Mouse (Mus musculus): ENCODE results near the gene Dennd1b. TPM values are rescaled to one million over a fixed set of nuclear protein-coding genes. Genes with fewer than 3 reads are reported as not detected.

Gene Dennd1b
- total and polyA plus RNA-seq, 2 experiments, result 3.2 to 16.5 TPM

- no peak for TF ChIP-seq POLR2A (IDR thresholded peaks at IDR 0.05; ENCODE audit: extremely low read depth, insufficient read depth, low read length)
- TF ChIP-seq CTCF (IDR thresholded peaks at IDR 0.05; ENCODE audit: low read depth, low read length), result no peak
- DNase-seq (ENCODE audit: extremely low read depth, low read depth, low spot score), result no peak
- WGBS, result 80% methylated on average over 2 of the region's 2 CpGs
- Histone ChIP-seq H3K9ac (ENCODE audit: low read depth, low read length) (no peak overlapping the region), H3K4me3 (ENCODE audit: insufficient read depth, low read depth, low read length) (no peak overlapping the region), H3K79me2 (ENCODE audit: control insufficient read depth, insufficient read depth, low read length) (no peaks in the 10 kb centered on the region), H3K4me1 (ENCODE audit: control insufficient read depth, insufficient read depth, low read length) (no peaks in the 10 kb centered on the region), H3K36me3 (ENCODE audit: control insufficient read depth, insufficient read depth, low read length) (no peaks in the 10 kb centered on the region), H3K27ac (replicated peaks; ENCODE audit: insufficient read depth, low read depth, low read length) (no peak overlapping the region), H3K27me3 (ENCODE audit: control insufficient read depth, insufficient read depth, low read length) (no peaks in the 10 kb centered on the region)
These were observed 112.4 kb downstream of the Dennd1b start for GRCm38 (mm10) chr1:139075671-139076070.

GRCm38 (mm10) chr1:139077989-139078388, 114.8 kb downstream of the Dennd1b start:
- Histone ChIP-seq H3K4me3 (ENCODE audit: insufficient read depth, low read depth, low read length) (no peak overlapping the region), H3K36me3 (ENCODE audit: control insufficient read depth, insufficient read depth, low read length) (peaks cover 2% of the 10 kb centered on the region; the same call in 1 of the 2 replicates), H3K4me1 (ENCODE audit: control insufficient read depth, insufficient read depth, low read length) (no peaks in the 10 kb centered on the region), H3K9ac (ENCODE audit: low read depth, low read length) (no peak overlapping the region), H3K79me2 (ENCODE audit: control insufficient read depth, insufficient read depth, low read length) (no peaks in the 10 kb centered on the region), H3K27ac (replicated peaks; ENCODE audit: insufficient read depth, low read depth, low read length) (no peak overlapping the region), H3K27me3 (ENCODE audit: control insufficient read depth, insufficient read depth, low read length) (no peaks in the 10 kb centered on the region)
- TF ChIP-seq CTCF (IDR thresholded peaks at IDR 0.05; ENCODE audit: low read depth, low read length) (no peak), POLR2A (IDR thresholded peaks at IDR 0.05; ENCODE audit: extremely low read depth, insufficient read depth, low read length) (no peak)
- WGBS, result 84% methylated on average over 1 of the region's 1 CpGs
- no peak for DNase-seq (ENCODE audit: extremely low read depth, low read depth, low spot score)

DNA sequence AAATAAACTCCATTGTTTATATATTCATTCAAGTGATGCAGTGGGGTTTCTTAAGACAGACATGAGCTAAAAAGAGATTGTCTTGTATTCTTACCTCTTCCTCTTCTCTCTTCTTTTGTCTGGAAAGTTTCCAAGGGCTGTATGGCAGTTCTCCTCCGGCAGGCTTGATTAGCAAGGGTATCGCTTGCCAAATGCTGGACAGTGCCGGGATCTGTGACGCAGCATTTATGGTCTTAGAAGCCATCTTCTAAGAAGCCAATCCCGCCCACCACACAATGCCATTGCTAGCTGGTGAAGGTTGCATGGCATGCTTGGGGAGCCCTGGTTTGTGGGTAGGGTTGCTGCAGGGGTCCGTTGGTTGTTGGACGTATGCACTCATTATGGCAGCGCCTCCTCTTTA, 115.8 kb downstream of the Dennd1b start:
- DNase-seq (ENCODE audit: extremely low read depth, low read depth, low spot score), result no peak
- H3K4me3 ChIP-seq (ENCODE audit: insufficient read depth, low read depth, low read length), result no peak overlapping the region
- no peak overlapping the region for H3K9ac ChIP-seq (ENCODE audit: low read depth, low read length)
- no peaks in the 10 kb centered on the region for H3K4me1 ChIP-seq (ENCODE audit: control insufficient read depth, insufficient read depth, low read length)
- no peaks in the 10 kb centered on the region for H3K27me3 ChIP-seq (ENCODE audit: control insufficient read depth, insufficient read depth, low read length)
- WGBS, result 81% methylated on average over 8 of the region's 8 CpGs
- TF ChIP-seq CTCF (IDR thresholded peaks at IDR 0.05; ENCODE audit: low read depth, low read length) (no peak), POLR2A (IDR thresholded peaks at IDR 0.05; ENCODE audit: extremely low read depth, insufficient read depth, low read length) (no peak)
- H3K27ac ChIP-seq (replicated peaks; ENCODE audit: insufficient read depth, low read depth, low read length), result no peak overlapping the region
- no peaks in the 10 kb centered on the region for H3K79me2 ChIP-seq (ENCODE audit: control insufficient read depth, insufficient read depth, low read length)
- H3K36me3 ChIP-seq (ENCODE audit: control insufficient read depth, insufficient read depth, low read length), result peaks cover 4% of the 10 kb centered on the region

DNA sequence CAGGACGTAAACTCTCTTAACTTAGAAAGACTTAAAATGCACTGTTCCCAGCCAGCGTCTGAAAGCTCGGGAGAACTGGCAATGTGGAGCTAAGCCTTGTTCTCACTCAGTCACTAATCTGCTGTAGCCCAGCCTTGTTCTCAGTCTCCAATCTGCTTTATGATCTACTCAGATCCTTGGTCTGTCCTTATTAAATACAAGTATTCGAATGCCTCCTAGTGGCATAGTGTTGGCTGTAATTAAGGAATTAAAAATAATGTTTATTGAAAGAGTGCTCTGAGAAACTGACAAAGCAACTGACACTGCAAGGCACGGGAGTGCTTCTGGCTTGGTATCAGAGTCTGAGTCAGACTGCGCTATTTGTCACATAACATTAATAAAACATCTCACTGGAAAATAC, 116.3 kb downstream of the Dennd1b start:
- H3K4me3 ChIP-seq (ENCODE audit: insufficient read depth, low read depth, low read length), result no peak overlapping the region
- DNase-seq (ENCODE audit: extremely low read depth, low read depth, low spot score), result no peak
- no peaks in the 10 kb centered on the region for H3K4me1 ChIP-seq (ENCODE audit: control insufficient read depth, insufficient read depth, low read length)
- H3K36me3 ChIP-seq (ENCODE audit: control insufficient read depth, insufficient read depth, low read length), result peaks cover 4% of the 10 kb centered on the region
- H3K27me3 ChIP-seq (ENCODE audit: control insufficient read depth, insufficient read depth, low read length), result no peaks in the 10 kb centered on the region
- 83% methylated on average over 6 of the region's 6 CpGs for WGBS
- no peak overlapping the region for H3K9ac ChIP-seq (ENCODE audit: low read depth, low read length)
- no peaks in the 10 kb centered on the region for H3K79me2 ChIP-seq (ENCODE audit: control insufficient read depth, insufficient read depth, low read length)
- no peak overlapping the region for H3K27ac ChIP-seq (replicated peaks; ENCODE audit: insufficient read depth, low read depth, low read length)
- no peak for TF ChIP-seq CTCF (IDR thresholded peaks at IDR 0.05; ENCODE audit: low read depth, low read length)
- no peak for TF ChIP-seq POLR2A (IDR thresholded peaks at IDR 0.05; ENCODE audit: extremely low read depth, insufficient read depth, low read length)

DNA sequence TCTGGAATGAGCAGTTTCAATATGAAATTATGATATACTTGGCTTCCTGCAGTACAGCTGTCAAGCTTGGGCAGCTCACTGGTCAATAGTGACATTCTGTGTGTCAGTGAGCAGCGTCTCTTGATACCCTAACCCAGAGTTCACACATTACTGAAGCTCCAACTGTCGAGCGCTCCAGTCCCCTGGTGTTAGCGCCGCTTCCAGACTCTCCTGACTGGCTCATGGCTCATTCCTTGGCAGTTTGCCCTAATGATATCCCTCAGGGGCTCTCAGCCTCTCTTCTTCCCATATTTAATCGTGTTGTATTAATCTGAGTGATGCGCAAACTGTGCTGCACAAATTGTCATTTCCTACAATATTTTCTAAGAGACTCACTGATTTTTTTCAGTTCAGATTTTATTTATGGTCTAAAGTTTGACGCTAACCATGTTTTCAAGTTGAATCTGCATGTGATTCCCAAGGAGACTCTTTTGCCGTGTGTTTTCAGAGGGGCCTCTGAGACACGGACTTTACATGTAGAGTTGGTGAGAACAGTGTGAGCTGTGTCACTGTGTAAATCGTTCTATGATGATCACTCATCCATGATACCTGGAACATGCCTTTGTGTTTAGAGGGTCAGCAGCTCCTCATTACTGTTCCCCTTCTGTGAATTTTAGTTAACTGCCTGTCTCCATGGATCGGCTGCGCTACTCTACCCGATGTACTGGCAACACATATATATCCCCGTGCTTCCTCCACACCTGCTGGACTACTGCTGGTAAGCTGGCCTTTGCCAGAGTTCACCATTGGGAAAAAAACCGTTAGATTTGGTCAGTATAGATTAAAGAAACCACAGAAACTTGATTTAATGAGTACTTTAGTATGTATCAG, 117.5 kb downstream of the Dennd1b start:
- Histone ChIP-seq H3K4me3 (ENCODE audit: insufficient read depth, low read depth, low read length) (no peak overlapping the region), H3K4me1 (ENCODE audit: control insufficient read depth, insufficient read depth, low read length) (no peaks in the 10 kb centered on the region), H3K9ac (ENCODE audit: low read depth, low read length) (no peak overlapping the region), H3K36me3 (ENCODE audit: control insufficient read depth, insufficient read depth, low read length) (peaks cover 4% of the 10 kb centered on the region), H3K79me2 (ENCODE audit: control insufficient read depth, insufficient read depth, low read length) (no peaks in the 10 kb centered on the region), H3K27me3 (ENCODE audit: control insufficient read depth, insufficient read depth, low read length) (no peaks in the 10 kb centered on the region), H3K27ac (replicated peaks; ENCODE audit: insufficient read depth, low read depth, low read length) (no peak overlapping the region)
- 88% methylated on average over 16 of the region's 16 CpGs for WGBS
- DNase-seq (ENCODE audit: extremely low read depth, low read depth, low spot score), result no peak
- no peak for TF ChIP-seq CTCF (IDR thresholded peaks at IDR 0.05; ENCODE audit: low read depth, low read length)
- no peak for TF ChIP-seq POLR2A (IDR thresholded peaks at IDR 0.05; ENCODE audit: extremely low read depth, insufficient read depth, low read length)

DNA sequence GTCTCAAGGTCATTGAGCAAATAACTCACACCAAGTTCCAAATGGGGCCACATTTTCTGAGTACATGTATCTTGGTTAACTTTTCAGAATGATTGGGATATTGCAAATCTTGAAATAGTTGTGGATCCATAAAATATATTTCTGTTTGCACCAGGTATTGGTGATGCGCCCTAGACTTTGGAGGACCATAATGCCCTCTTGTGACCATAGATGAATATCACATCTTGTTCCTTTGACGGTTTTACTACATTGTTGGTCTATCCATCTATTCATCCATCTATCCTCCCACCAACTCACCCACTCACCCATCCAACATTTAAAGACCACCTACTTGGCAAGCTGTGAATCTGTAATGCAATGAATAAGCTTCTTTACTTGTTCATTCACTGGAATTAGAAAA, 120.1 kb downstream of the Dennd1b start:
- Histone ChIP-seq H3K4me1 (ENCODE audit: control insufficient read depth, insufficient read depth, low read length) (no peaks in the 10 kb centered on the region), H3K9ac (ENCODE audit: low read depth, low read length) (no peak overlapping the region), H3K27ac (replicated peaks; ENCODE audit: insufficient read depth, low read depth, low read length) (no peak overlapping the region), H3K36me3 (ENCODE audit: control insufficient read depth, insufficient read depth, low read length) (peaks cover 7% of the 10 kb centered on the region), H3K27me3 (ENCODE audit: control insufficient read depth, insufficient read depth, low read length) (no peaks in the 10 kb centered on the region), H3K4me3 (ENCODE audit: insufficient read depth, low read depth, low read length) (no peak overlapping the region), H3K79me2 (ENCODE audit: control insufficient read depth, insufficient read depth, low read length) (no peaks in the 10 kb centered on the region)
- WGBS, result 69% methylated on average over 2 of the region's 2 CpGs
- TF ChIP-seq POLR2A (IDR thresholded peaks at IDR 0.05; ENCODE audit: extremely low read depth, insufficient read depth, low read length) (no peak), CTCF (IDR thresholded peaks at IDR 0.05; ENCODE audit: low read depth, low read length) (peak; percentile 35)
- no peak for DNase-seq (ENCODE audit: extremely low read depth, low read depth, low spot score)
